Mouse (Mus musculus): ENCODE results near the gene Best2.

Gene Best2

GRCm38 (mm10) chr8:85023846-85024245 lies 9.5 kb upstream of the Best2 start:
- CTCF ChIA-PET = interaction anchor here (0.6 to 0.9 kb wide), 2 partner anchors 95 to 167 kb away, joined by 3 to 13 read pairs; partner anchors contain the start of gene Farsa

- CTCF ChIA-PET = interaction anchor here (0.5 kb wide), 1 partner anchor 15 kb away, joined by 3 read pairs; the partner anchor contains the start of gene Tnpo2
These were observed 7.3 kb upstream of the Best2 start for GRCm38 (mm10) chr8:85021514-85022055.

- CTCF ChIA-PET = no interaction called here
These were observed 2.9 kb upstream of the Best2 start for GRCm38 (mm10) chr8:85017209-85017608.

GRCm38 (mm10) chr8:85016724-85017123 lies 2.4 kb upstream of the Best2 start:
- CTCF ChIA-PET = interaction anchor here (0.6 to 0.7 kb wide), 2 partner anchors 48 to 100 kb away, joined by 4 read pairs; partner anchors contain the start of genes Gm49661 and Prdx2

- CTCF ChIA-PET = interaction anchor here (1.1 kb wide), 1 partner anchor 63 kb away, joined by 11 read pairs; no protein-coding TSS in a partner anchor
These were observed 996 bp downstream of the Best2 start for GRCm38 (mm10) chr8:85013230-85013840.

GRCm38 (mm10) chr8:85011242-85011641 lies 3.1 kb downstream of the Best2 start:
- CTCF ChIA-PET = no interaction called here

GRCm38 (mm10) chr8:85007686-85008085 lies 6.6 kb downstream of the Best2 start:
- CTCF ChIA-PET = no interaction called here

- CTCF ChIA-PET = interaction anchor here (0.7 to 4.2 kb wide), 3 partner anchors 23 to 409 kb away, joined by 3 to 19 read pairs (median 4); no protein-coding TSS in a partner anchor
These were observed 16.6 kb downstream of the Best2 start for GRCm38 (mm10) chr8:84997649-84998295.

GRCm38 (mm10) chr8:84996978-84997377 lies 17.4 kb downstream of the Best2 start:
- CTCF ChIA-PET = interaction anchor here (4.2 kb wide), 1 partner anchor 22 kb away, joined by 19 read pairs; no protein-coding TSS in a partner anchor

GRCm38 (mm10) chr8:84995680-84996079 lies 18.7 kb downstream of the Best2 start:
- CTCF ChIA-PET = interaction anchor here (4.2 kb wide), 1 partner anchor 21 kb away, joined by 19 read pairs; no protein-coding TSS in a partner anchor

GRCm38 (mm10) chr8:84994375-84994774 lies 20.0 kb downstream of the Best2 start:
- CTCF ChIA-PET = interaction anchor here (0.7 kb wide), 1 partner anchor 20 kb away, joined by 4 read pairs; no protein-coding TSS in a partner anchor

GRCm38 (mm10) chr8:84990836-84991235 lies 23.5 kb downstream of the Best2 start:
- CTCF ChIA-PET = interaction anchor here (1.1 to 8.0 kb wide), 2 partner anchors 14 to 22 kb away, joined by 3 to 113 read pairs; partner anchors contain the start of genes Gm49661, Junb and Prdx2

GRCm38 (mm10) chr8:84990349-84990748 lies 24.0 kb downstream of the Best2 start, which contains the start of gene Hook2:
Gene Hook2 (plus strand): TSS chr8:84990603.
- CTCF ChIA-PET = interaction anchor here (0.6 to 8.0 kb wide), 5 partner anchors 9 to 503 kb away, joined by 3 to 113 read pairs (median 3); partner anchors contain the start of genes Gm49661, Junb, Prdx2 and Syce2

GRCm38 (mm10) chr8:84989810-84990209 lies 24.5 kb downstream of the Best2 start:
- CTCF ChIA-PET = interaction anchor here (0.6 to 8.0 kb wide), 5 partner anchors 9 to 504 kb away, joined by 3 to 113 read pairs (median 3); partner anchors contain the start of genes Gm49661, Junb, Prdx2 and Syce2

GRCm38 (mm10) chr8:84989311-84989731 lies 25.0 kb downstream of the Best2 start:
- CTCF ChIA-PET = interaction anchor here (0.6 to 8.0 kb wide), 5 partner anchors 8 to 118 kb away, joined by 3 to 113 read pairs (median 4); partner anchors contain the start of genes Junb, Syce2 and Wdr83

GRCm38 (mm10) chr8:84987903-84988302 lies 26.4 kb downstream of the Best2 start:
- CTCF ChIA-PET = interaction anchor here (0.9 to 8.0 kb wide), 2 partner anchors 12 to 21 kb away, joined by 4 to 113 read pairs; partner anchors contain the start of gene Junb

GRCm38 (mm10) chr8:84987388-84987787 lies 26.9 kb downstream of the Best2 start:
- CTCF ChIA-PET = interaction anchor here (0.6 to 8.0 kb wide), 2 partner anchors 11 to 20 kb away, joined by 4 to 113 read pairs; partner anchors contain the start of gene Junb

GRCm38 (mm10) chr8:84986379-84986945 lies 27.9 kb downstream of the Best2 start:
- CTCF ChIA-PET = interaction anchor here (8.0 kb wide), 1 partner anchor 10 kb away, joined by 113 read pairs; the partner anchor contains the start of gene Junb

GRCm38 (mm10) chr8:84985684-84986378 lies 28.5 kb downstream of the Best2 start:
- CTCF ChIA-PET = interaction anchor here (8.0 kb wide), 1 partner anchor 9 kb away, joined by 113 read pairs; the partner anchor contains the start of gene Junb

GRCm38 (mm10) chr8:84985049-84985683 lies 29.2 kb downstream of the Best2 start:
- CTCF ChIA-PET = interaction anchor here (8.0 kb wide), 1 partner anchor 9 kb away, joined by 113 read pairs; the partner anchor contains the start of gene Junb

Data from spleen, embryonic (tissue).